Mouse (Mus musculus) heart, adult 2 months (tissue): Measurements from ENCODE around the gene Rnpc3. TPM values are rescaled to one million over a fixed set of nuclear protein-coding genes. Genes with fewer than 3 reads are reported as not detected.
A peak's percentile ranks its signal among the peaks of the same experiment; 100 is the strongest.
"Not testable (repeated sequence)": the region's sequence is repeated elsewhere in the genome, so short reads cannot be mapped to it uniquely, and the experiment has no call there.

Experiments used
- DNase-seq, 2 experiments: peaks; one replicate each; pipeline ENCODE4 v3.0.0; 2021
- H3K27ac ChIP-seq: fragments of 200-600 bp; 2 replicates; pipeline ENCODE4 v1.8.1; 2022
- H3K27me3 ChIP-seq: fragments of 200-500 bp; 2 replicates; pipeline ENCODE4 v1.6.1; 2012; ENCODE audit warnings: mild to moderate bottlenecking, low read length, inconsistent platforms, mixed read lengths; ENCODE audit not compliant: control insufficient read depth, insufficient read depth
- H3K36me3 ChIP-seq: fragments of 200-500 bp; 2 replicates; pipeline ENCODE4 v1.6.1; 2012; ENCODE audit warnings: low read length, inconsistent platforms; ENCODE audit not compliant: control insufficient read depth, insufficient read depth
- H3K4me1 ChIP-seq: fragments of 200-500 bp; 2 replicates; pipeline ENCODE4 v1.6.1; 2011; ENCODE audit warnings: low read length; ENCODE audit not compliant: control insufficient read depth, insufficient read depth
- H3K4me3 ChIP-seq: fragments of 200-600 bp; 2 replicates; pipeline ENCODE4 v1.8.1; 2022
- H3K79me2 ChIP-seq: fragments of 200-500 bp; replicated peaks from 2 replicates; pipeline ENCODE4 v1.6.1; 2012; ENCODE audit warnings: mild to moderate bottlenecking, inconsistent platforms, low read length, moderate library complexity, mixed read lengths; ENCODE audit not compliant: control insufficient read depth, insufficient read depth
- H3K9ac ChIP-seq: fragments of 200-500 bp; 2 replicates; pipeline ENCODE4 v1.6.1; 2012; ENCODE audit warnings: low read depth, mild to moderate bottlenecking, control low read depth, inconsistent platforms, low read length, mixed read lengths
- CTCF ChIP-seq: fragments of 200-600 bp; IDR thresholded peaks from 2 replicates; pipeline ENCODE4 v1.8.1; 2022; ENCODE audit warnings: antibody characterized with exemption, mild to moderate bottlenecking, moderate library complexity
- EP300 ChIP-seq: fragments of 200-500 bp; IDR thresholded peaks from 2 replicates; pipeline ENCODE4 v1.6.1; 2011; ENCODE audit warnings: low read depth, low read length, control low read depth; ENCODE audit not compliant: insufficient read depth
- POLR2A ChIP-seq: fragments of 200-500 bp; IDR thresholded peaks from 2 replicates; pipeline ENCODE4 v1.6.1; 2011; ENCODE audit warnings: mild to moderate bottlenecking, low read depth, low read length, control low read depth; ENCODE audit not compliant: insufficient read depth
- WGBS: fragments of 180-500 bp; shearing (Covaris S2); methylation state at CpG from one replicate; pipeline ENCODE4 v1.1.7; 2018; 5-methylcytosine and 5-hydroxymethylcytosine counted together
- intact Hi-C: fragments of 180-260 bp; cut with DNase I; formaldehyde crosslinking; loops from one replicate; pipeline ENCODE4 v1.15.1; 2025
- long read RNA-seq: library from polyadenylated mRNA; stranded (forward); transcript quantifications from one replicate; pipeline ENCODE4 v2.0.0, GENCODE M21; 2021
- polyA plus RNA-seq: library from polyadenylated mRNA; depleted of rRNA; stranded (reverse); fragments of >200 nt; gene quantifications from 2 replicates; pipeline ENCODE4 v1.2.3, GENCODE M21; 2012; rRNA removed
- total RNA-seq, 2 experiments: library from RNA; stranded (reverse); gene quantifications; 2 replicates each; pipeline ENCODE4 v1.2.3; 2021

Gene Rnpc3
- total RNA-seq (10 to 100 TPM in 1 of 2 experiments, 1 to 10 TPM in 1; 7.2 to 10.8 TPM), polyA plus RNA-seq (4.6 and 11.5 TPM in 2 replicates)
- long read RNA-seq, partial matches to known transcripts, result 0 of 2 reads
- long read RNA-seq, other reads (novel, unspliced or antisense), result 0 of 2 reads

DNA sequence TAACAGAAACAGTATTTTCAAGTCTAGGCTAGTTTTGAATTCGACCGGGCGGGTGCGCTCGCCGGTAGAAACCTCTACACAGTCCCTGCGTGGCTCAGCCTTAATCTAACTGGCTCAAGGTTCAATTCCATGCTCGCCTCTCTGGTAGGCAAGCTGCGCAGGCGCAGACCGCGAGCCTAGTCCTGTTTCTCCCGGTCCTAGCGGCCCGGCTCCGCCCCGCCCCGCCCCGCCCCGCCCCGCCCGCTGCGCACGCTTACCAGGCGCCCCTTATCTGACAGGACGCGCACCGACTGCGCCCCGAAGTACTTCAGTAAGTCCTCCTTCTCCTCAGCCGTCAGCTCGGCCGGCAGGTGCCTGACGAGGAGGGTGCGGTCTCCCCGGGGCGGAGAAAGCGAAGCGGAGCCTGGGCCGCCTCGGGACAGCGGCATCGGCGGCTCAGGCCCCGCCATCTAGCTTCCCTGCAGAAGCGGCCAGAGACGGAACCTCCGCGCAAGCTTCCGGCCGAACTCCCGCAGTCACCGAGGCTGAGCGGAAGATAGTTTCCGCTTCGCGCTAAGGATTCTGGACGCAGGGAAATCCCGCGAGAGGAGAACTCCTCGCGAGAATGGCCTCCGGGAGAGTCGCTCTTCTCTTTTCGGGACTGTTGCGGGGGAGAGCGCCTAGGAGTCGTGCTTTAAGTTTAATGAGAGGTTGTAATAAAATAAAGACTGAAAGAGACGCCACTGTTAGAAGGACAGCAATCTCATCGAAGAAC is at the start of gene Rnpc3:
TSS of gene Rnpc3 (minus strand) at position 544 of the 754 bp plus-strand sequence.
- Histone ChIP-seq H3K4me3 (peak within 1 kb of the TSS; percentile 80), H3K9ac (peak within 1 kb of the TSS; percentile 89), H3K79me2 (no peaks in the 10 kb centered on the region), H3K27me3 (no peaks in the 10 kb centered on the region), H3K27ac (peak within 1 kb of the TSS; percentile 100), H3K36me3 (peaks cover 6% of the 10 kb centered on the region), H3K4me1 (peaks cover 3% of the 10 kb centered on the region; the same call in 1 of the 2 replicates)
- peak; percentile 97 to 99 for DNase-seq
- under 1% methylated on average over 70 of the region's 70 CpGs for WGBS
- TF ChIP-seq POLR2A (peak; percentile 91), CTCF (peak; percentile 28), EP300 (no peak)
- intact Hi-C loops, result no loop called here

DNA sequence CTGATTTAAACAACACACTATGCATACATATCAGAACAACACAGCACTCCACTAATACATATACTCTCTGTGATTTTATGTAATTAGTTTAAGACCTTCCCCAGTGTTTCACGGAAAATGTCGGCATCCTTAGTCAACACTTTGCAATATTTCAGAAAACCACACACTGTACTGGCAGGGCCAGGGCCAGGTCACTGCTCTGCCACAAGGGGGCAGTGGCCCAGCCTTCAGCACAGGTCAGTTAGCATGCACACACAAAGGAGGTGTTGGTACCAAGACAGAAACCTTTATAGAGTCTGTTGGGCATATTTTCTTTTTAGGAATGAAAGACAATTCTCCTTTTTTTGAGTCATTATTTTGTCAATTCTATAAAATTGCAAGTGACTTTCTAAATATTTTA is 27.0 kb upstream of the Rnpc3 start:
- Histone ChIP-seq H3K27me3 (no peaks in the 10 kb centered on the region), H3K27ac (no peak overlapping the region), H3K79me2 (no peaks in the 10 kb centered on the region), H3K36me3 (no peaks in the 10 kb centered on the region), H3K9ac (no peak overlapping the region), H3K4me1 (no peaks in the 10 kb centered on the region), H3K4me3 (no peak overlapping the region)
- intact Hi-C loops, result no loop called here
- 65% methylated on average over 2 of the region's 2 CpGs for WGBS
- DNase-seq, result no peak
- TF ChIP-seq CTCF (peak; percentile 62), POLR2A (no peak)

DNA sequence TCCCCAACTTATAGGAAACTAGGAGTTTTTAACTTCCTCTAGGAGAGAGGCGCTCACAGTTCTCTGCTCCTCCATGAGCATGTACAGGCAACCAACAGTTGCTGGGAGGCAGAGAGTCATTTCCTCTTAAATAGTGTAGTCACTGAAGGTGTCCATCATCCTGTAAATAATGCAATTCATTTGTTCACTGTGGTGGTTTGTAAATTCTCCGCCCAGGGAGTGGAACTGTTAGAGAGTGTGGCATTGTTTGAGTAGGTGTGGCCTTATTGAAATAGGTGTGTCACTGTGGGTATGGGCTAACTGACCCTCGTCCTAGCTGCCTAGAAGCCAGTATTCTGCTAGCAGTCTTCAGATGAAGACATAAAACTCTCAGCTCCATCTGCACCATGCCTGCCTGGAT is 24.4 kb upstream of the Rnpc3 start:
- 84% methylated on average over 3 of the region's 3 CpGs for WGBS
- intact Hi-C loops, result loop anchor here (5.0 kb wide), 1 partner anchor 378 kb away; the partner anchor contains the start of gene Col11a1
- Histone ChIP-seq H3K79me2 (no peaks in the 10 kb centered on the region), H3K4me1 (no peaks in the 10 kb centered on the region), H3K27me3 (no peaks in the 10 kb centered on the region), H3K27ac (no peak overlapping the region), H3K9ac (no peak overlapping the region), H3K4me3 (no peak overlapping the region), H3K36me3 (no peaks in the 10 kb centered on the region)
- DNase-seq, result no peak
- TF ChIP-seq POLR2A, result no peak

DNA sequence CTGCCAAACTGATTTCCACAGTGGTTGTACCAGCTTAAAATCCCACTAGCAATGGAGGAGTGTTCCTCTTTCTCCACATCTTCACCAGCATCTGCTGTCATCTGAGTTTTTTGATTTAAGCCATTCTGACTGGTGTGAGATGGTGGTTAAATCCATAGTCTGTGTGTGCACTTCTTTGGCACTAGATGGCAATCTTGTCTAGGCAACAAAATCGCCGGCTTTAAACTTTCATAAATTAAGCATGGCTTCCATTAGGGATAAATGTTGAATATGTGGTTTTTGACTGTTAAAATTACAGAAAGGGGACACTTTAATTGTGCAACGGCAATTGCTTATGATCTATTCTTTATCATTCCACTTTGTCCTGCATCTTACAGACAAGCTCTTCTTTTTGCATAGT is 21.4 kb upstream of the Rnpc3 start:
- intact Hi-C loops, result loop anchor here (5.0 kb wide), 1 partner anchor 381 kb away; the partner anchor contains the start of gene Col11a1

GRCm38 (mm10) chr3:113639545-113639944 is 9.6 kb upstream of the Rnpc3 start:
- 70% methylated on average over 1 of the region's 1 CpGs for WGBS
- Histone ChIP-seq H3K27ac (no peak overlapping the region), H3K79me2 (no peaks in the 10 kb centered on the region), H3K9ac (no peak overlapping the region), H3K4me1 (no peaks in the 10 kb centered on the region), H3K4me3 (no peak overlapping the region), H3K27me3 (no peaks in the 10 kb centered on the region), H3K36me3 (no peaks in the 10 kb centered on the region)
- intact Hi-C loops, result no loop called here
- DNase-seq, result no peak
- no peak for TF ChIP-seq EP300
- no peak for TF ChIP-seq POLR2A
- no peak for TF ChIP-seq CTCF

More for the DNA sequence above, 21.4 kb upstream of the Rnpc3 start:
- not testable (repeated sequence) for H3K79me2 ChIP-seq, H3K27me3 ChIP-seq, H3K36me3 ChIP-seq, H3K27ac ChIP-seq, H3K9ac ChIP-seq, H3K4me3 ChIP-seq, H3K4me1 ChIP-seq, DNase-seq
- TF ChIP-seq CTCF, result peak; percentile 56
- WGBS, result 36% methylated on average over 3 of the region's 3 CpGs

DNA sequence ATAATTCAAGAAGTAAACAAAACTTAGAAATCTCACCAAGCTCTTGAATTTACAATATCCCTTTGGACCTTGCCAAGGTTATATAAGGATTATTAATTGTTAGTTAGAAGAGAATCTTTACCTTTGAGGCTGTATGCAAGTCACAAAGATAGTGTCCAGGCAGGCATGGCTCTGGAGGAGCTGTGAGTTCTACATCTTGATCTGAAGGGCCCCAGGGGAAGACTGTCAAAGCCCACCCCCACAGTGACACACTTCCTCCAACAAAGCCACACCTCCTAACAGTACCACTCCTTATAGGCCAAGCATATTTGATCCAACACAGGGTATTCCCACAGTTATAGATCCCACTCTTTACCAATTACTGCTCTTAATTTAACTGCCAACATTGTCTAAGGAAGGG is 4.3 kb upstream of the Rnpc3 start:
- Histone ChIP-seq H3K79me2 (no peaks in the 10 kb centered on the region), H3K27me3 (no peaks in the 10 kb centered on the region), H3K4me1 (peaks cover 2% of the 10 kb centered on the region; the same call in 1 of the 2 replicates), H3K36me3 (no peaks in the 10 kb centered on the region; the same call in 1 of the 2 replicates), H3K27ac (no peak overlapping the region), H3K9ac (no peak overlapping the region), H3K4me3 (no peak overlapping the region)
- no peak for DNase-seq
- intact Hi-C loops, result no loop called here
- no peak for TF ChIP-seq EP300
- TF ChIP-seq CTCF, result no peak
- TF ChIP-seq POLR2A, result no peak
